ENCODE assay signal across 15 mouse cellular contexts in genomic region chr5:32069566-32070169, GRCm38 (mm10).
A peak's percentile ranks its signal among the peaks of the same experiment; 100 is the strongest.
DNase-seq lines count a peak whose midpoint lies in the region; ATAC-seq and TF ChIP-seq lines count a peak whose summit lies in the region.
"Had no signal": no experiment of that assay in that cellular context is flagged by ENCODE, and none has a peak within 500 bp of the region (broad histone marks: within the 10 kb centered on the region; RNA-seq: fewer than 3 reads in every experiment).

No protein-coding gene starts in this region.

- H3K9ac ChIP-seq in midbrain, postnatal 0 days (replicated peaks; ENCODE audit: low read length, poor library complexity, severe bottlenecking), result no peak overlapping the region
- H3K9ac ChIP-seq in midbrain, embryonic 14.5 days (replicated peaks; ENCODE audit: low read length), result no peak overlapping the region
- H3K9ac ChIP-seq in embryonic facial prominence, embryonic 15.5 days, result no peak overlapping the region
- no peak overlapping the region for H3K9ac ChIP-seq in stomach, embryonic 15.5 days
- H3K9ac ChIP-seq: limb, embryonic 12.5 days; liver, embryonic 14.5 days had no signal

- no peaks in the 10 kb centered on the region for H3K4me1 ChIP-seq in midbrain, postnatal 0 days (ENCODE audit: insufficient read depth, low read length)
- no peaks in the 10 kb centered on the region for H3K4me1 ChIP-seq in midbrain, embryonic 14.5 days (ENCODE audit: control insufficient read depth, insufficient read depth, low read length)
- peaks cover 46% of the 10 kb centered on the region for H3K4me1 ChIP-seq in embryonic facial prominence, embryonic 15.5 days
- H3K4me1 ChIP-seq in stomach, embryonic 15.5 days, result peaks cover 19% of the 10 kb centered on the region

- intact Hi-C loops in heart, postnatal 25 days (cut with DNase I), result no loop called here

- H3K27me3 ChIP-seq in midbrain, postnatal 0 days (ENCODE audit: insufficient read depth, low read length), result no peaks in the 10 kb centered on the region
- H3K27me3 ChIP-seq in midbrain, embryonic 14.5 days (ENCODE audit: control insufficient read depth, insufficient read depth, low read length), result no peaks in the 10 kb centered on the region
- H3K27me3 ChIP-seq in embryonic facial prominence, embryonic 15.5 days, result no peaks in the 10 kb centered on the region
- H3K27me3 ChIP-seq in stomach, embryonic 15.5 days (replicated peaks), result no peaks in the 10 kb centered on the region
- H3K27me3 ChIP-seq: limb, embryonic 12.5 days had no signal

- no peak for ATAC-seq in midbrain, postnatal 0 days (ENCODE audit: low FRiP score)
- no peak for ATAC-seq in midbrain, embryonic 14.5 days (ENCODE audit: low FRiP score, low TSS enrichment)
- no peak for ATAC-seq in embryonic facial prominence, embryonic 15.5 days (ENCODE audit: insufficient number of reproducible peaks, low FRiP score, low TSS enrichment, low read depth)
- no peak for ATAC-seq in stomach, embryonic 15.5 days (ENCODE audit: insufficient read depth, low FRiP score, low read depth)

- no peak overlapping the region for H3K4me2 ChIP-seq in midbrain, postnatal 0 days (ENCODE audit: low read depth, low read length, poor library complexity, severe bottlenecking)
- H3K4me2 ChIP-seq in midbrain, embryonic 14.5 days (ENCODE audit: low read length), result no peak overlapping the region
- no peak overlapping the region for H3K4me2 ChIP-seq in embryonic facial prominence, embryonic 15.5 days (replicated peaks)
- no peak overlapping the region for H3K4me2 ChIP-seq in stomach, embryonic 15.5 days
- H3K4me2 ChIP-seq: limb, embryonic 12.5 days had no signal

- peak; percentile 52 for DNase-seq in heart, adult 8-10 months (ENCODE audit: low spot score)
- no peak for DNase-seq in heart, postnatal 25 days (ENCODE audit: low spot score)
- peak; percentile 12 for DNase-seq in midbrain, postnatal 0 days (ENCODE audit: low spot score)
- no peak for DNase-seq in midbrain, embryonic 14.5 days
- no peak for DNase-seq in urinary bladder, postnatal 14 days (ENCODE audit: low spot score)
- no peak for DNase-seq in kidney, postnatal 14 days
- DNase-seq: cerebellum, postnatal 10 days; gastrocnemius, postnatal 36 days; right cerebral cortex, postnatal 4 days; thymus, adult 2 months had no signal

- H3K9me3 ChIP-seq in midbrain, postnatal 0 days (ENCODE audit: low read length), result no peaks in the 10 kb centered on the region
- no peaks in the 10 kb centered on the region for H3K9me3 ChIP-seq in midbrain, embryonic 14.5 days (ENCODE audit: control insufficient read depth, low read length)
- no peaks in the 10 kb centered on the region for H3K9me3 ChIP-seq in embryonic facial prominence, embryonic 15.5 days (replicated peaks)
- no peaks in the 10 kb centered on the region for H3K9me3 ChIP-seq in stomach, embryonic 15.5 days
- H3K9me3 ChIP-seq: limb, embryonic 12.5 days had no signal

- no peak for TF ChIP-seq CTCF in midbrain, postnatal 0 days (IDR thresholded peaks at IDR 0.05)

- no peak overlapping the region for H3K27ac ChIP-seq in midbrain, postnatal 0 days (ENCODE audit: low read depth, low read length)
- H3K27ac ChIP-seq in midbrain, embryonic 14.5 days (replicated peaks; ENCODE audit: low read depth, low read length), result no peak overlapping the region
- H3K27ac ChIP-seq in embryonic facial prominence, embryonic 15.5 days (replicated peaks), result peak overlapping the region; percentile 25
- 0 out of 2 replicates have a peak overlapping the region, but pooled peaks have one; percentile 31 for H3K27ac ChIP-seq in stomach, embryonic 15.5 days
- H3K27ac ChIP-seq: limb, embryonic 12.5 days; liver, embryonic 14.5 days had no signal

- 76% methylated on average over 10 of the region's 10 CpGs for WGBS in midbrain, postnatal 0 days
- 86% methylated on average over 10 of the region's 10 CpGs for WGBS in midbrain, embryonic 14.5 days
- 62% methylated on average over 10 of the region's 10 CpGs for WGBS in embryonic facial prominence, embryonic 15.5 days
- 71% methylated on average over 10 of the region's 10 CpGs for whole genome bisulfite sequencing in stomach, embryonic 15.5 days

- no peaks in the 10 kb centered on the region for H3K36me3 ChIP-seq in midbrain, postnatal 0 days (ENCODE audit: insufficient read depth, low read length)
- H3K36me3 ChIP-seq in midbrain, embryonic 14.5 days (ENCODE audit: control insufficient read depth, insufficient read depth, low read length), result no peaks in the 10 kb centered on the region
- no peaks in the 10 kb centered on the region for H3K36me3 ChIP-seq in embryonic facial prominence, embryonic 15.5 days
- no peaks in the 10 kb centered on the region for H3K36me3 ChIP-seq in stomach, embryonic 15.5 days
- H3K36me3 ChIP-seq: limb, embryonic 12.5 days had no signal

- no peak overlapping the region for H3K4me3 ChIP-seq in midbrain, postnatal 0 days (ENCODE audit: low read depth, low read length)
- H3K4me3 ChIP-seq in midbrain, embryonic 14.5 days (replicated peaks; ENCODE audit: low read depth, low read length), result no peak overlapping the region
- no peak overlapping the region for H3K4me3 ChIP-seq in embryonic facial prominence, embryonic 15.5 days (replicated peaks)
- no peak overlapping the region for H3K4me3 ChIP-seq in stomach, embryonic 15.5 days (replicated peaks)
- H3K4me3 ChIP-seq: layer of hippocampus, adult 2 months; limb, embryonic 12.5 days had no signal

Comparison
In these comparisons a context has a peak if more than half of its experiments do, and no peak if none do; other contexts are left out.
1. DNase-seq: peak in heart, adult 8-10 months (single experiment) and midbrain, postnatal 0 days (single experiment); none in heart, postnatal 25 days (single experiment), midbrain, embryonic 14.5 days (single experiment), urinary bladder, postnatal 14 days (single experiment) and kidney, postnatal 14 days (single experiment).
2. H3K27ac ChIP-seq: peak in embryonic facial prominence, embryonic 15.5 days (single experiment) and stomach, embryonic 15.5 days (single experiment); none in midbrain, postnatal 0 days (single experiment) and midbrain, embryonic 14.5 days (single experiment).